Mouse (Mus musculus) limb, embryonic 14.5 days (tissue): ENCODE measurements at regions not wholly inside any gene's neighbourhood (a gene's known extent, or its start where the extent isn't known, plus 50 kb on each side); places are given as distances from the start of the nearest gene placed in this dataset.

Experiments
- ATAC-seq: fragments of 200-750 bp; cut with Nextera tagmentation; 2 replicates; pipeline ENCODE4 v1.8.0; 2017; ENCODE audit warnings: low read depth, moderate number of reproducible peaks, moderate TSS enrichment; ENCODE audit not compliant: low FRiP score
- DNase-seq: peaks from one replicate; pipeline ENCODE4 v3.0.0-alpha.2; 2015; ENCODE audit warnings: low spot score
- H3K27ac ChIP-seq: fragments of 300-500 bp; sonication (generic); replicated peaks from 2 replicates; pipeline ENCODE4 v1.5.1; 2014; ENCODE audit warnings: low read depth, mild to moderate bottlenecking, low read length, moderate library complexity, mixed read lengths
- H3K27me3 ChIP-seq: fragments of 300-500 bp; sonication (generic); 2 replicates; pipeline ENCODE4 v1.6.1; 2014; ENCODE audit warnings: low read length, mixed read lengths; ENCODE audit not compliant: control insufficient read depth, insufficient read depth
- H3K36me3 ChIP-seq: fragments of 300-500 bp; sonication (generic); 2 replicates; pipeline ENCODE4 v1.6.1; 2014; ENCODE audit warnings: mild to moderate bottlenecking, low read length, moderate library complexity, mixed read lengths; ENCODE audit not compliant: control insufficient read depth, insufficient read depth
- H3K4me1 ChIP-seq: fragments of 300-500 bp; sonication (generic); 2 replicates; pipeline ENCODE4 v1.6.1; 2014; ENCODE audit warnings: antibody characterized with exemption, low read length, mixed read lengths; ENCODE audit not compliant: control insufficient read depth, insufficient read depth
- H3K4me2 ChIP-seq: fragments of 300-500 bp; sonication (generic); replicated peaks from 2 replicates; pipeline ENCODE4 v1.6.1; 2014; ENCODE audit warnings: low read depth, mild to moderate bottlenecking, low read length, moderate library complexity; ENCODE audit not compliant: severe bottlenecking
- H3K4me3 ChIP-seq: fragments of 300-500 bp; sonication (generic); replicated peaks from 2 replicates; pipeline ENCODE4 v1.5.1; 2014; ENCODE audit warnings: low read length
- H3K9ac ChIP-seq: fragments of 300-500 bp; sonication (generic); 2 replicates; pipeline ENCODE4 v1.6.1; 2014; ENCODE audit warnings: mild to moderate bottlenecking, low read depth, low read length, moderate library complexity; ENCODE audit not compliant: severe bottlenecking
- H3K9me3 ChIP-seq: fragments of 300-500 bp; sonication (generic); 2 replicates; pipeline ENCODE4 v1.6.1; 2016; ENCODE audit warnings: low read length; ENCODE audit not compliant: control insufficient read depth
- POLR2A ChIP-seq: fragments of 200-500 bp; IDR thresholded peaks from 2 replicates; pipeline ENCODE4 v1.8.0; 2012; ENCODE audit warnings: inconsistent platforms, mild to moderate bottlenecking, moderate library complexity, borderline replicate concordance; ENCODE audit not compliant: insufficient read depth, insufficient read length; ENCODE audit errors: extremely low read depth
- WGBS: fragments of 180-500 bp; shearing (Covaris S2); extraction: QIAGEN DNeasy Blood & Tissue Kit; methylation state at CpG from one replicate; pipeline ENCODE4 v1.1.7; 2014; 5-methylcytosine and 5-hydroxymethylcytosine counted together

- no peak overlapping the region for H3K27ac ChIP-seq
- no peak overlapping the region for H3K9ac ChIP-seq
- H3K4me1 ChIP-seq, result no peaks in the 10 kb centered on the region
- no peaks in the 10 kb centered on the region for H3K9me3 ChIP-seq
- ATAC-seq, result no peak
- no peak overlapping the region for H3K4me2 ChIP-seq
- H3K27me3 ChIP-seq, result no peaks in the 10 kb centered on the region
- no peak overlapping the region for H3K4me3 ChIP-seq
- no peak for TF ChIP-seq POLR2A
- DNase-seq, result no peak
- WGBS, result 87% methylated on average over 4 of the region's 4 CpGs
- H3K36me3 ChIP-seq, result no peaks in the 10 kb centered on the region
Observed at GRCm38 (mm10) chr15:4630611-4631010, 96.4 kb upstream of the C6 start.

DNA sequence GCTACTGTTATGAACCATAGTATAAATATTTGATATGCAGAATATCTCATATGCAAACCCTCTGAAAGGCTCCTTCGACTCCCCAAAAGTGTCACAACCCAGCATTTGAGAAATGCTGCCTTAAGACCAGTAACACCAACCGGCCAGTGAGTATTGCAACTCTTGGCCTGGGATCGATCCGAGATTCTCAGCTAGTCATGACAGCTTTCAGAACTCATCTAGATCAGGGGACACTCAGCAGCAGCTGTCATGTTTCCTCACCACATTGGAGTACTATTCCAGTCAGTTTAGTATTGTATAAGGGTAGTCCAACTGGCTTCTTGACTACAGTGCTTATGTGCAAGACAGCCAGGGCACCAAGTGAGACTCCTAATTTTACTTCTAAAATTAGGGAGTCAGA lies 85.3 kb upstream of the C6 start:
- WGBS, result 85% methylated on average over 4 of the region's 4 CpGs

GRCm38 (mm10) chr15:4642859-4643258 lies 84.1 kb upstream of the C6 start:
- no peak overlapping the region for H3K4me3 ChIP-seq
- no peaks in the 10 kb centered on the region for H3K4me1 ChIP-seq
- H3K27me3 ChIP-seq, result no peaks in the 10 kb centered on the region
- WGBS, result 72% methylated on average over 4 of the region's 4 CpGs
- no peaks in the 10 kb centered on the region for H3K36me3 ChIP-seq
- TF ChIP-seq POLR2A, result no peak
- no peak overlapping the region for H3K4me2 ChIP-seq
- no peaks in the 10 kb centered on the region for H3K9me3 ChIP-seq
- ATAC-seq (no peak), DNase-seq (peak; percentile 16)
- no peak overlapping the region for H3K9ac ChIP-seq
- no peak overlapping the region for H3K27ac ChIP-seq

More for the DNA sequence above, 85.3 kb upstream of the C6 start:
- ATAC-seq (no peak), DNase-seq (no peak)
- no peaks in the 10 kb centered on the region for H3K9me3 ChIP-seq
- no peak for TF ChIP-seq POLR2A
- H3K4me1 ChIP-seq, result no peaks in the 10 kb centered on the region
- H3K27me3 ChIP-seq, result no peaks in the 10 kb centered on the region
- no peak overlapping the region for H3K27ac ChIP-seq
- no peak overlapping the region for H3K4me3 ChIP-seq
- no peak overlapping the region for H3K9ac ChIP-seq
- H3K4me2 ChIP-seq, result no peak overlapping the region
- no peaks in the 10 kb centered on the region for H3K36me3 ChIP-seq

- Histone ChIP-seq H3K4me3 (no peak overlapping the region), H3K4me2 (no peak overlapping the region), H3K9me3 (no peaks in the 10 kb centered on the region), H3K27me3 (no peaks in the 10 kb centered on the region), H3K4me1 (no peaks in the 10 kb centered on the region), H3K9ac (no peak overlapping the region), H3K27ac (no peak overlapping the region), H3K36me3 (no peaks in the 10 kb centered on the region)
- ATAC-seq (no peak), DNase-seq (no peak)
- WGBS, result 90% methylated on average over 4 of the region's 4 CpGs
- TF ChIP-seq POLR2A, result no peak
Observed at GRCm38 (mm10) chr15:4643888-4644606, 82.9 kb upstream of the C6 start.

- no peak for ATAC-seq
- no peak overlapping the region for H3K4me2 ChIP-seq
- TF ChIP-seq POLR2A, result no peak
- H3K9me3 ChIP-seq, result no peaks in the 10 kb centered on the region
- H3K27ac ChIP-seq, result no peak overlapping the region
- H3K4me1 ChIP-seq, result no peaks in the 10 kb centered on the region
- no peak overlapping the region for H3K9ac ChIP-seq
- H3K27me3 ChIP-seq, result no peaks in the 10 kb centered on the region
- H3K36me3 ChIP-seq, result no peaks in the 10 kb centered on the region
- 76% methylated on average over 4 of the region's 4 CpGs for WGBS
- no peak for DNase-seq
- H3K4me3 ChIP-seq, result no peak overlapping the region
Observed at GRCm38 (mm10) chr15:4648626-4649025, 78.3 kb upstream of the C6 start.
